Mouse (Mus musculus): ENCODE measurements around the gene Atf6. TPM values are rescaled to one million over a fixed set of nuclear protein-coding genes. Genes with fewer than 3 reads are reported as not detected.

Gene Atf6
- polyA plus RNA-seq, 1 experiment from 2014 or later: 9.8 TPM

DNA sequence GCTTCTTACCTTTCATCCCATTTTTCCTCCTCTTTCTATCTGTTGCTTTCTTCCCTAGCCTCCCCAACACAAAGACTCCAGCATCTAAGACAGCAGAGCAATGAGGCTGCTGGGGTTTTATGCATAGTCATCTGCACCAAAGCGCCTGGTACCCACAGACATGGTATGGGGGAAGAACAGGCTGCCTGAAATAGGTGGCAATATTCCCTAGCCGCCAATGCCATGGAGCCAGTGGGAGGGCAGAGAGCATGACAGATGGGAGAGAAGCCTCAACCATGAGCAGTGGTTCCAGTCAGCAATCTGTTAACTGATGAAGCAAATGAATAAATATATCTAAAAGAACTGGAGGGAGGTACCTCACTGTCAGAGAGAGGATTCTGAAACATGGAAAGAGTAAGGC, 10.2 kb downstream of the Atf6 start:
- H3K4me3 ChIP-seq (replicated peaks; ENCODE audit: low read length): no peak overlapping the region
- no peak overlapping the region for H3K27ac ChIP-seq (ENCODE audit: low read length)
- no peaks in the 10 kb centered on the region for H3K9me3 ChIP-seq (replicated peaks; ENCODE audit: control insufficient read depth, low read length)
- no peak overlapping the region for H3K4me2 ChIP-seq (ENCODE audit: low read depth, low read length)
- no peak for ATAC-seq (ENCODE audit: insufficient read depth, low FRiP score)
- peaks cover under 1% of the 10 kb centered on the region; the same call in 1 of the 2 replicates for H3K36me3 ChIP-seq (ENCODE audit: control insufficient read depth, insufficient read depth, low read length)
- H3K9ac ChIP-seq (ENCODE audit: low read length): no peak overlapping the region
- WGBS: 86% methylated on average over 2 of the region's 2 CpGs
- H3K4me1 ChIP-seq (ENCODE audit: control insufficient read depth, insufficient read depth, low read length): peaks cover 7% of the 10 kb centered on the region
- no peaks in the 10 kb centered on the region for H3K27me3 ChIP-seq (ENCODE audit: control insufficient read depth, insufficient read depth, low read length)

DNA sequence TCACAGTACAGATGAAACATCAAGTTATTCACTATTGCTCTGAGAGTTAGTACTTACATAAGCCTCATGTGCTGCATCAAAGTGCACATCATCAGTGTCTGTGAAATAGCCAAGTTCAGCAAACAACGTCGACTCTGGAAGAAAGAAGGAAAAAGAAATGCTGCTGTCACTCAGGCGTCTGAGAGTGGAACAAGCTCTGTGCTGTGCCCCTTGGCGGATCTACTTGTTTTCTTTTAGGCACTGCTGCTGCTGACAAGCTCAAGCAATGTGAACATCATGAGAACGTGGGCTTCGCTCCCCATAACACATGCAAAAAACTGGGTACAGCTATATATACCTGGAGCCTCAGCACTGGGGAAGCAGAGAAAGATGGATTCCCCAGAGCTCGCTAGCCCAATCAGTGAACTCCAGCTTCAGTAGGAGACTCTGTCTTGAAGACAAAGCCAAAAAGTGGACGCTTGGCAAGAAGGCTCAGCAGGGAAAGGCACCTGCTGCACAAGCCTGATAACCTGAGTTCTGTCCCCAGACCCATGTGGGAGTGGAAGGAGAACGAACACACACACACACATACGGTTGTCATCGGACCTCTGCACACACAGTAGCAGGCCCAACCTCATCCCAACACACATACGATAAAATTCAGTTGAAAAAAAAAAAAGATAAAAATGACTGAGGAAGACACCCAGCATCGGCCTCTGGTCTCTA, 12.4 kb downstream of the Atf6 start:
- no peak for ATAC-seq (ENCODE audit: insufficient read depth, low FRiP score)
- WGBS: 84% methylated on average over 13 of the region's 13 CpGs
- Histone ChIP-seq H3K36me3 (ENCODE audit: control insufficient read depth, insufficient read depth, low read length) (peaks cover 4% of the 10 kb centered on the region; the same call in 1 of the 2 replicates), H3K9ac (ENCODE audit: low read length) (no peak overlapping the region), H3K4me1 (ENCODE audit: control insufficient read depth, insufficient read depth, low read length) (no peaks in the 10 kb centered on the region), H3K27me3 (ENCODE audit: control insufficient read depth, insufficient read depth, low read length) (no peaks in the 10 kb centered on the region), H3K4me3 (replicated peaks; ENCODE audit: low read length) (no peak overlapping the region), H3K9me3 (replicated peaks; ENCODE audit: control insufficient read depth, low read length) (no peaks in the 10 kb centered on the region), H3K4me2 (ENCODE audit: low read depth, low read length) (no peak overlapping the region), H3K27ac (ENCODE audit: low read length) (no peak overlapping the region)

DNA sequence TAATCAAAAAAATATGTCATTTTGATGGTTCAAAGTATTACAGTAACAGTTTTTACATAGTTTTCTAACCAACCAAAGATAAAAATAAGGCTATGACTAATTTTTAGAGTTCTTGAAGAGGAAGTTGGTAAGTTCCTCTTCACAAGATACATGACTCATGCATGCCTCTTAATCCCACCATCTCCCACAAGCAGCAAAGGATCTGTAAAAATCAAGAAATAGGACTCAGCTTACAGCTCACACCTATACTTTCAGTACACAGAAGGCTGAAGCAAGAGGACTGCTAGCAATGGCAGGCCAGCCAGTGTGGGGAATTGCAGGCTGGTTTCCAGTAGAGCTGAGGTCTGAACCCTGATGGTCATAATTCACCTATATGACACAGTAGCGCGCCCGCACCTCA, 14.0 kb downstream of the Atf6 start:
- Histone ChIP-seq H3K36me3 (ENCODE audit: control insufficient read depth, insufficient read depth, low read length) (peaks cover 4% of the 10 kb centered on the region; the same call in 1 of the 2 replicates), H3K27me3 (ENCODE audit: control insufficient read depth, insufficient read depth, low read length) (no peaks in the 10 kb centered on the region), H3K27ac (ENCODE audit: low read length) (no peak overlapping the region), H3K4me1 (ENCODE audit: control insufficient read depth, insufficient read depth, low read length) (no peaks in the 10 kb centered on the region), H3K9me3 (replicated peaks; ENCODE audit: control insufficient read depth, low read length) (no peaks in the 10 kb centered on the region), H3K9ac (ENCODE audit: low read length) (no peak overlapping the region), H3K4me2 (ENCODE audit: low read depth, low read length) (no peak overlapping the region), H3K4me3 (replicated peaks; ENCODE audit: low read length) (no peak overlapping the region)
- 95% methylated on average over 3 of the region's 3 CpGs for WGBS
- no peak for ATAC-seq (ENCODE audit: insufficient read depth, low FRiP score)

DNA sequence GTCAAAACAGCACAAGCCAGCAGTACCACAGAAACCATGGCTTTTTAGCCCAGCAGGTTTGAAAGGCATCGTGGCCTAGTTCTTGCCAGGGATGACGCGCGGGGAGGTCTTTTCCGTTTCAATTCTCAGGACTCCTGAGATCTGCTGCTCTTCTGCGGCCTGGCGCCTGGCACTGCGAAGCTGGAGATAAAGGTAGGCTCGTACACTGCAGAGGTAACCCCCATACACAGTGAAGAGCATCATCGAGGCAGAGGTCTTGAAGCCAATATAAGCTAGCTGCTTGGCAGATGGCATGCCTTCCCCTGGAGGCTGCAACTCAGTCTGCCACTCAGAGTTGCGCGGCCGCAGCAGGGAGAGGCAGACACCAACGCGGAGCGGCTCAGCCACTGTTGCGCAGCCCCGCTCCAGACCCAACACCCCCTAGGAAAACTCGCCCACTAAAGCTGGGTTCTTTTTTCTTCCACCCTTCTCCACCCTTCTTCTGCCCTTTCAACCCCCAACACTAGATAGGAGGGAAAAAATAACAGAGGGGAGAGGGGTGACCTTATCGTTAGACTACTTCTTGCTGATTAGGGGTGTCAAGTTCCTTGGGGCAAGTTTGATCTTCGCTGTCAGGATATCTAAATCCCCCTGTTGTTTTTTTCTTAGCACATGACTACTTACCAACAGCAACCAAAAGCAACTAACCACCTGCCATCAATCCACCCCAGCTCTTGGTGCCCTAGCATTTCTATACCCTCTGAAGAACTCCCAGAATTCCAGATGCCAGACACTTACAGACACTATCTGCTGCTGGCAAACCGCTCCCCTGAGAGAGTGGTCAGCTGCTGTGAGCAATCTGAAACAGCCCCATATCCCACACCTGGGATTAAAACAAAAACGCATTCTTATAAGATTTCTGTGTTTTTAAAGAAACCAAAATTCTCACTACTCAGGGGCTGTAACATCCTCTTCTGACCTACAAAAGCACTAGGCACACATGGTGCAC, 16.6 kb downstream of the Atf6 start:
- H3K4me1 ChIP-seq (ENCODE audit: control insufficient read depth, insufficient read depth, low read length): no peaks in the 10 kb centered on the region
- WGBS: 84% methylated on average over 23 of the region's 23 CpGs
- no peak overlapping the region for H3K27ac ChIP-seq (ENCODE audit: low read length)
- H3K9ac ChIP-seq (ENCODE audit: low read length): no peak overlapping the region
- peaks cover 4% of the 10 kb centered on the region; the same call in 1 of the 2 replicates for H3K36me3 ChIP-seq (ENCODE audit: control insufficient read depth, insufficient read depth, low read length)
- no peak overlapping the region for H3K4me3 ChIP-seq (replicated peaks; ENCODE audit: low read length)
- no peak for ATAC-seq (ENCODE audit: insufficient read depth, low FRiP score)
- no peaks in the 10 kb centered on the region for H3K27me3 ChIP-seq (ENCODE audit: control insufficient read depth, insufficient read depth, low read length)
- no peaks in the 10 kb centered on the region for H3K9me3 ChIP-seq (replicated peaks; ENCODE audit: control insufficient read depth, low read length)
- no peak overlapping the region for H3K4me2 ChIP-seq (ENCODE audit: low read depth, low read length)

DNA sequence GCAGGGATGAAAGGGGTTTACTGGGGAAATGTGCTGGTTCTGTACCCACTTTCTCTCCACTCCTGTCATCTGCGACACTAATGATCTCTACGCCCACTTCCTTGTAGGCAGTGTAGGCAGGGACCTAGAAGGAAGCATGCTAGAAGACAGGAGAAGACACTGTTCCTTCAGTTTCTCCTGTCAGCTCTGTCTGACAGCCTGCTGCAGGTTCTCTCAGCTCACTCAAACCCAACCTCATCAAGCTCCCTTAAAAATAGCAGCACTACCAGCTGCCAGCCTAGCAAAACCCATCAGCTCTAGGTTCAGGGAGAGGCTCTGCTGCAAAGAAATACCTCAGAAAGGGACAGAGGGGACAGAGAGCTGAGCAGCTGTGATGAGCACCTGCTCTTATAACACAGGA, 17.6 kb downstream of the Atf6 start:
- ATAC-seq (ENCODE audit: insufficient read depth, low FRiP score): no peak

DNA sequence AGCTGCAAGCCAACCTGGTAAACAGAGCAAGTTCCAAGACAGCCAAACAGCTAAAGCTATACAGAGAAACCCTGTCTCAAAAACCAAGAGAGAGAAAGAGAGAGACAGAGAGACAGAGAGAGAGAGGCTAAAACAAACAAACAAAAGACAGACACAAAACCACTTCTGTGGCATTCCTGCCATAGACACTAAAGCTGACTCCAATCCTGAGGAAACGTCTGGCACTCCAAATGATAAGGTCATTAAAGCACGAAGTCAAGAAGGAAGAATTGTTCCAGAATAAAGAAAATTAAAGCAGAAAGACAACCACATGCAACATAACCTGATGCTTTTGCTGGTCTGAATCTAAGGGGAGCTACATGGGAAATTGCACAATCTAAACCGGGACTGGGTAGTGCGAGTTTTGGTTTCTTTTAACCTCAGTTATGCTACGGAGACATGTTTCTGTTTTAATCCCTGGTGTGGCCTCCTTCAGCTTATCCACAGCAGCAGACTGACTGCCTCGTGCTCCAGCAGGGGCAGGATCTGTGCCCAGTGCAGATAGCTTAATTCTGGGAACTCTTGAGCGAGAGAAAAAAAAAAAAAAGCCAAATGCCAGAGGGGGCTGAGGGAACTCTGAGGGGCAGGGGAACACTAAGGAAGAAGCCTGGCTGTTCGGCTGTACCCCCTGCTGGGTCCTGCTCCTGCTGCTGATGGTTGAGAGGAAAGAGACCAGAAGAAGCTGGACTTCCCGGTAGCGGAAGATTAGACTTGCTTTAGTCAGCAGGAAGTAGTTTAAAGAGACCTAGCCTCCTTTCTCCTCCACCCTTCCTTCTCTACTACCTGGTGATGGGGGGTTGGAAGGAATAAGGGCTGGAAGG, 21.9 kb downstream of the Atf6 start:
- ATAC-seq (ENCODE audit: insufficient read depth, low FRiP score): no peak
- no peak overlapping the region for H3K27ac ChIP-seq (ENCODE audit: low read length)
- WGBS: 58% methylated on average over 10 of the region's 10 CpGs

More for the DNA sequence above, 17.6 kb downstream of the Atf6 start:
- H3K27me3 ChIP-seq (ENCODE audit: control insufficient read depth, insufficient read depth, low read length): no peaks in the 10 kb centered on the region
- H3K36me3 ChIP-seq (ENCODE audit: control insufficient read depth, insufficient read depth, low read length): peaks cover 4% of the 10 kb centered on the region; the same call in 1 of the 2 replicates
- no peaks in the 10 kb centered on the region for H3K4me1 ChIP-seq (ENCODE audit: control insufficient read depth, insufficient read depth, low read length)
- H3K27ac ChIP-seq (ENCODE audit: low read length): no peak overlapping the region
- H3K9ac ChIP-seq (ENCODE audit: low read length): no peak overlapping the region
- no peak overlapping the region for H3K4me2 ChIP-seq (ENCODE audit: low read depth, low read length)
- WGBS: 96% methylated on average over 2 of the region's 2 CpGs
- H3K9me3 ChIP-seq (replicated peaks; ENCODE audit: control insufficient read depth, low read length): no peaks in the 10 kb centered on the region
- H3K4me3 ChIP-seq (replicated peaks; ENCODE audit: low read length): no peak overlapping the region

DNA sequence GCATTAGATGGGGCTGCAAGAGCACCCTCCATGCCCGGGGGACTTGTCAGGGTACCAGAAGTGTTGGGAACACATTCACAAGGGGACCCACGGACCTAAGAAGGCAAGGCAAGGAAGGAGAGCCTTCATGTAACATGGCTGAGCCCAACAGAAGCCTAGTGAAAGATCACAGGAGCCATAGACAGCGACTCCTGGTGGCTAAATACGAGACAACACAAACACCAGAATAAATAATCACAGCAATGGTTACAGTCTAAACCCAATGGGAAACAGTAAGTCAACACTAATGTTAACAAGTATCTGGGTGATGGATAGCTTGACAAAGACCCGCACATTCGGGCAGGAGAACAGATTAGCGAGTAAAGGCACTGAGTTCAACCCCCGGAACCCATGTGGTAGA, 23.2 kb downstream of the Atf6 start:
- H3K9me3 ChIP-seq (replicated peaks; ENCODE audit: control insufficient read depth, low read length): no peaks in the 10 kb centered on the region
- no peaks in the 10 kb centered on the region for H3K36me3 ChIP-seq (ENCODE audit: control insufficient read depth, insufficient read depth, low read length)
- H3K4me3 ChIP-seq (replicated peaks; ENCODE audit: low read length): no peak overlapping the region
- no peaks in the 10 kb centered on the region for H3K4me1 ChIP-seq (ENCODE audit: control insufficient read depth, insufficient read depth, low read length)
- H3K27ac ChIP-seq (ENCODE audit: low read length): no peak overlapping the region
- no peak overlapping the region for H3K9ac ChIP-seq (ENCODE audit: low read length)
- H3K4me2 ChIP-seq (ENCODE audit: low read depth, low read length): no peak overlapping the region
- H3K27me3 ChIP-seq (ENCODE audit: control insufficient read depth, insufficient read depth, low read length): no peaks in the 10 kb centered on the region
- 62% methylated on average over 8 of the region's 8 CpGs for WGBS
- ATAC-seq (ENCODE audit: insufficient read depth, low FRiP score): no peak

More for the DNA sequence above, 21.9 kb downstream of the Atf6 start:
- Histone ChIP-seq H3K4me2 (ENCODE audit: low read depth, low read length) (no peak overlapping the region), H3K9me3 (replicated peaks; ENCODE audit: control insufficient read depth, low read length) (no peaks in the 10 kb centered on the region), H3K4me1 (ENCODE audit: control insufficient read depth, insufficient read depth, low read length) (no peaks in the 10 kb centered on the region), H3K4me3 (replicated peaks; ENCODE audit: low read length) (no peak overlapping the region), H3K27me3 (ENCODE audit: control insufficient read depth, insufficient read depth, low read length) (no peaks in the 10 kb centered on the region), H3K9ac (ENCODE audit: low read length) (no peak overlapping the region; the same call in 1 of the 2 replicates), H3K36me3 (ENCODE audit: control insufficient read depth, insufficient read depth, low read length) (no peaks in the 10 kb centered on the region)

DNA sequence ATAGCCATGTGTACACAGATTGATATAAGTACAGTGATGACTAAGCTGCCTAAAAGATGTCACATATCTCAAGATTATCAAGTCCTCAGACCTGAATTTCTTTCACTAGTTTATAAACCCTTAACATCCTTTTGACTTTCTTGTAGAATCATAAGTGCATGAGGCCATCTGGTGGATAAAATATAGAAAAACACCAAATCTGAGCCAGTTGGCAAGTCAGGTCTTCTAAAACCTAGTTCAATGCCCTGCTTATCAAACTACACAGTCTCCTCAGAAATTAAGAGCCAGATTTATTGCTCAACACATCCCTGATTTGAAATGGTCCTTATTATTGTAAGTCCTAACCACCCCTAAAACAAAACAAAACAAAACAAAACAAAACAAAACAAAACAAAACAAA, 27.9 kb downstream of the Atf6 start:
- no peak overlapping the region for H3K9ac ChIP-seq (ENCODE audit: low read length)
- no peaks in the 10 kb centered on the region for H3K9me3 ChIP-seq (replicated peaks; ENCODE audit: control insufficient read depth, low read length)
- H3K27me3 ChIP-seq (ENCODE audit: control insufficient read depth, insufficient read depth, low read length): no peaks in the 10 kb centered on the region
- no peak overlapping the region for H3K4me2 ChIP-seq (ENCODE audit: low read depth, low read length)
- no peaks in the 10 kb centered on the region for H3K36me3 ChIP-seq (ENCODE audit: control insufficient read depth, insufficient read depth, low read length)
- H3K27ac ChIP-seq (ENCODE audit: low read length): no peak overlapping the region
- H3K4me3 ChIP-seq (replicated peaks; ENCODE audit: low read length): no peak overlapping the region
- no peaks in the 10 kb centered on the region for H3K4me1 ChIP-seq (ENCODE audit: control insufficient read depth, insufficient read depth, low read length)
- no peak for ATAC-seq (ENCODE audit: insufficient read depth, low FRiP score)
